Mouse (Mus musculus) ES-Bruce4 (cell line): ENCODE measurements around the gene Prrx1.

Experiments used
- CTCF ChIP-seq: IDR thresholded peaks from one replicate; pipeline ENCODE4 v1.8.1; 2011; ENCODE audit warnings: low read depth, low read length
- EP300 ChIP-seq: IDR thresholded peaks from 2 replicates; pipeline ENCODE4 v1.6.1; 2011; ENCODE audit warnings: low read depth, low read length; ENCODE audit not compliant: insufficient read depth
- POLR2A ChIP-seq: IDR thresholded peaks from one replicate; pipeline ENCODE4 v1.8.1; 2011; ENCODE audit warnings: low read length; ENCODE audit not compliant: insufficient read depth

DNA sequence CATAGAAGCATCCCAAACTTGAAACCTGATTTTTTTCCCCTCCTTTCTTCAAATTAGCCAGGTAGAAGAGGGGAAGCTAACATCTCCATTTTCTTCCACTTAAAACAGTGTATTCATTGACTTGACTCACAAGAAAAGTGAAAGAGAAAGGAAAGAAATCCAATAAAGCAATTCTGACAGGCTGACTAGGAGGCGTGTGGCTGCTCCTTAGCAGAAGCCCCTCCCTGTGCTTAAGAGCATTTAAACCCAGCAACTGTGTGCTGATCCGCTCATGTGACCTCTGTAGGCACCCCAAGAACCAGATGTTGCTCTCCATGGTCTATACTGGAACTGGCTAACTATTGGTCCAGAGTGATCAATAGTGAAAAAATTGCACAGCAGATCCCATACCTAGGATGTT lies 114.7 kb downstream of the Prrx1 start:
- TF ChIP-seq EP300 (no peak), CTCF (no peak), POLR2A (no peak)
